Mouse (Mus musculus) stomach, postnatal 0 days (tissue): ENCODE results near the gene Magi1.

Source experiments
- CTCF ChIP-seq: IDR thresholded peaks from 2 replicates; pipeline ENCODE4 v1.5.1; 2016; ENCODE audit warnings: antibody characterized with exemption, low read depth, mild to moderate bottlenecking, moderate library complexity
- EP300 ChIP-seq: optimal IDR thresholded peaks from 2 replicates; pipeline ENCODE3; 2016; ENCODE audit warnings: antibody characterized with exemption

DNA sequence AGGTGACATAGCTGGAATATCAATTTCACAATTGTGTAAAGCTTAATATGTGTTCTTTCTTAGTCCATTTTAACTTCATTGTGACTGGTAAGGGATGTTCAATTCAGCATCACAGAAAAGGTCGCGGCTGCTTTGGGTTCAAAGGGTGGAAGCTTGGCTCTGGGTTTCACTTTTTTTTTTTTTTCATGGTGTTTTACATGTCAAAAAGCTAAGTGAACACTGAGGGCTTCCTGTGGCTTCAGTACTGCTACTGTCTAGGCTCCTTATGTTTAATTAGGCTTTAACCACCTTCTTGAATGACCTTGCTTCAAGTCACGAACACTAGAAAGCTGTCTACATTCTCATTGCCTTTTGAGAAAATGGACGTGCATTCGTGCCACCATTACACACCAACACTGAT is 579.4 kb downstream of the Magi1 start:
- TF ChIP-seq CTCF, result no peak
- TF ChIP-seq EP300, result no peak
